Mouse (Mus musculus) hindbrain, embryonic 11.5 days (tissue): ENCODE measurements at regions not wholly inside any gene's neighbourhood (a gene's known extent, or its start where the extent isn't known, plus 50 kb on each side); places are given as distances from the start of the nearest gene placed in this dataset.

Experiments
- ATAC-seq: fragments of 200-750 bp; cut with Nextera tagmentation; 2 replicates; pipeline ENCODE4 v1.8.0; 2017; ENCODE audit warnings: mild to moderate bottlenecking, moderate TSS enrichment, moderate library complexity; ENCODE audit not compliant: low FRiP score
- DNase-seq: peaks from one replicate; pipeline ENCODE4 v3.0.0-alpha.2; 2015; ENCODE audit warnings: low spot score
- H3K27ac ChIP-seq: fragments of 300-500 bp; sonication (generic); 2 replicates; pipeline ENCODE4 v1.5.1; 2014; ENCODE audit warnings: mild to moderate bottlenecking, low read depth, low read length
- H3K27me3 ChIP-seq: fragments of 300-500 bp; sonication (generic); 2 replicates; pipeline ENCODE4 v1.6.1; 2014; ENCODE audit warnings: mild to moderate bottlenecking, low read length, moderate library complexity, mixed read lengths; ENCODE audit not compliant: control insufficient read depth, insufficient read depth
- H3K36me3 ChIP-seq: fragments of 300-500 bp; sonication (generic); 2 replicates; pipeline ENCODE4 v1.6.1; 2014; ENCODE audit warnings: mild to moderate bottlenecking, low read length, moderate library complexity, mixed read lengths; ENCODE audit not compliant: control insufficient read depth, insufficient read depth
- H3K4me1 ChIP-seq: fragments of 300-500 bp; sonication (generic); replicated peaks from 2 replicates; pipeline ENCODE4 v1.6.1; 2014; ENCODE audit warnings: low read length, mixed read lengths; ENCODE audit not compliant: control insufficient read depth, insufficient read depth
- H3K4me2 ChIP-seq: fragments of 300-500 bp; sonication (generic); replicated peaks from 2 replicates; pipeline ENCODE4 v1.6.1; 2014; ENCODE audit warnings: mild to moderate bottlenecking, low read depth, low read length
- H3K4me3 ChIP-seq: fragments of 300-500 bp; sonication (generic); 2 replicates; pipeline ENCODE4 v1.5.1; 2014; ENCODE audit warnings: low read depth, low read length
- H3K9ac ChIP-seq: fragments of 300-500 bp; sonication (generic); 2 replicates; pipeline ENCODE4 v1.6.1; 2014; ENCODE audit warnings: low read depth, low read length
- H3K9me3 ChIP-seq: fragments of 300-500 bp; sonication (generic); 2 replicates; pipeline ENCODE4 v1.6.1; 2016; ENCODE audit warnings: low read length; ENCODE audit not compliant: control insufficient read depth
- WGBS: fragments of 180-500 bp; shearing (Covaris S2); extraction: QIAGEN DNeasy Blood & Tissue Kit; methylation state at CpG from one replicate; pipeline ENCODE4 v1.1.7; 2014; 5-methylcytosine and 5-hydroxymethylcytosine counted together

- ATAC-seq (no peak), DNase-seq (no peak)
- H3K9ac ChIP-seq = peak overlapping the region; percentile 23; the same call in 1 of the 2 replicates
Observed at GRCm38 (mm10) chr2:93123829-93124228, 63.5 kb upstream of the Trp53i11 start.

GRCm38 (mm10) chr2:93120386-93120785 lies 67.0 kb upstream of the Trp53i11 start:
- WGBS = 84% methylated on average over 13 of the region's 13 CpGs
- DNase-seq (no peak), ATAC-seq (no peak)
- H3K4me2 ChIP-seq = no peak overlapping the region
- no peaks in the 10 kb centered on the region; the same call in 1 of the 2 replicates for H3K4me1 ChIP-seq
- H3K27me3 ChIP-seq = no peaks in the 10 kb centered on the region
- H3K27ac ChIP-seq = no peak overlapping the region
- H3K9ac ChIP-seq = no peak overlapping the region
- H3K9me3 ChIP-seq = no peaks in the 10 kb centered on the region
- H3K4me3 ChIP-seq = no peak overlapping the region
- H3K36me3 ChIP-seq = no peaks in the 10 kb centered on the region

More at GRCm38 (mm10) chr2:93123829-93124228, 63.5 kb upstream of the Trp53i11 start:
- no peaks in the 10 kb centered on the region for H3K27me3 ChIP-seq
- H3K36me3 ChIP-seq = no peaks in the 10 kb centered on the region
- no peak overlapping the region for H3K27ac ChIP-seq
- H3K4me2 ChIP-seq = no peak overlapping the region
- 76% methylated on average over 11 of the region's 11 CpGs for whole genome bisulfite sequencing
- no peaks in the 10 kb centered on the region; the same call in 1 of the 2 replicates for H3K4me1 ChIP-seq
- no peaks in the 10 kb centered on the region for H3K9me3 ChIP-seq
- H3K4me3 ChIP-seq = no peak overlapping the region

GRCm38 (mm10) chr2:93119001-93119400 lies 68.3 kb upstream of the Trp53i11 start:
- Histone ChIP-seq H3K36me3 (no peaks in the 10 kb centered on the region), H3K9me3 (no peaks in the 10 kb centered on the region), H3K9ac (no peak overlapping the region), H3K27ac (no peak overlapping the region), H3K4me1 (no peaks in the 10 kb centered on the region; the same call in 1 of the 2 replicates), H3K4me2 (no peak overlapping the region), H3K4me3 (no peak overlapping the region), H3K27me3 (no peaks in the 10 kb centered on the region)
- ATAC-seq (no peak), DNase-seq (no peak)
- WGBS = 80% methylated on average over 8 of the region's 8 CpGs

- Histone ChIP-seq H3K27ac (no peak overlapping the region), H3K4me3 (no peak overlapping the region), H3K4me1 (no peaks in the 10 kb centered on the region), H3K27me3 (no peaks in the 10 kb centered on the region), H3K36me3 (no peaks in the 10 kb centered on the region), H3K9ac (no peak overlapping the region), H3K9me3 (no peaks in the 10 kb centered on the region), H3K4me2 (no peak overlapping the region)
- no peak for ATAC-seq
- DNase-seq = no peak
- 48% methylated on average over 3 of the region's 3 CpGs for WGBS
Observed at GRCm38 (mm10) chr2:93115303-93115702, 69.3 kb upstream of the Prdm11 start.

DNA sequence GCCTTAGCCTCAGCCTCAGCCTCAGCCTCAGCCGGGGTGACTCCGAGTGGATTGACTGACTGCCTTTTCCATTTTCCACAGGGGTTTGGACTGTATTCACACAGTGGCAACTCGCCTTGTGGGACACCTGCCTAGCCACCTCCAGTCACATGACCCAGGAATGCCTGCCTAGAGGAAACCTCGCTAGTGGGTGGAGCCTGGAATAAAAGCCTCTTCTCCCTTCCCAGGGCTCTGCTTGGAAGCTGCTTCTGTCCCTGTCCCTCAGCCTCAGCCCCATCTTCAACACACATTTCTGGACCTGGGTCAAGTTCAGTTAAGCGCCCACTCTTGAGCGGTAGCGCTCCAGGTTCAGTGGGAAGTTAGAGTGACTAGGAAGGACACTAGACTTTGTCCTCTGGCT lies 68.0 kb upstream of the Prdm11 start:
- H3K27ac ChIP-seq = no peak overlapping the region

DNA sequence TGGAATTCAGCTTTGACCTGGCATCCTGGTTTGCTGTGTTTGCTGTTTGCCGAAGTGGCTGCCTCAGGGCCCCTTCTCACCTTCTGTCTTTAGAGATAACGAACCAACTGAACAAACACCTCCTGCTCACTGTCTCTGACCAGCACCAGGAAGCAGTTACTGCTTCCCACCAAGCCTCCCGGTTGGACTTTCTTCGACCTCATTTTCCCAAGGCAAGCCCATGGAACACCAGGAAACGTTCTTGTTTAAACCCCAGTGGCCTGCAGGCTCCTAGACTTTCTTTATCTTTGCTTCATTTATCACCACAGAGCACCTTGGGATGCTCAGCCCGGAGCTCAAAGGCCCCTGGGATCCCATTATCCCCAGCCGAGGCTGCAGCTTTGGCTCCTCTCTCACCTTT lies 66.4 kb upstream of the Prdm11 start:
- H3K9ac ChIP-seq = no peak overlapping the region
- WGBS = 51% methylated on average over 7 of the region's 7 CpGs
- H3K4me1 ChIP-seq = no peaks in the 10 kb centered on the region
- ATAC-seq = no peak
- no peaks in the 10 kb centered on the region for H3K36me3 ChIP-seq
- no peak overlapping the region for H3K4me2 ChIP-seq
- H3K9me3 ChIP-seq = no peaks in the 10 kb centered on the region
- no peaks in the 10 kb centered on the region for H3K27me3 ChIP-seq
- DNase-seq = no peak
- no peak overlapping the region for H3K27ac ChIP-seq
- no peak overlapping the region for H3K4me3 ChIP-seq

More for the DNA sequence above, 68.0 kb upstream of the Prdm11 start:
- Histone ChIP-seq H3K9ac (no peak overlapping the region), H3K4me1 (no peaks in the 10 kb centered on the region), H3K36me3 (no peaks in the 10 kb centered on the region), H3K27me3 (no peaks in the 10 kb centered on the region), H3K9me3 (no peaks in the 10 kb centered on the region), H3K4me3 (no peak overlapping the region), H3K4me2 (no peak overlapping the region)
- 78% methylated on average over 7 of the region's 7 CpGs for WGBS
- no peak for DNase-seq
- ATAC-seq = no peak

- ATAC-seq (no peak), DNase-seq (no peak)
- H3K4me3 ChIP-seq = no peak overlapping the region
- H3K27ac ChIP-seq = no peak overlapping the region
- 86% methylated on average over 5 of the region's 5 CpGs for WGBS
- H3K27me3 ChIP-seq = no peaks in the 10 kb centered on the region
- H3K9me3 ChIP-seq = no peaks in the 10 kb centered on the region
- H3K4me1 ChIP-seq = no peaks in the 10 kb centered on the region
- H3K4me2 ChIP-seq = no peak overlapping the region
- H3K36me3 ChIP-seq = no peaks in the 10 kb centered on the region
- no peak overlapping the region for H3K9ac ChIP-seq
Observed at GRCm38 (mm10) chr2:93110898-93111297, 64.9 kb upstream of the Prdm11 start.

- H3K27me3 ChIP-seq = no peaks in the 10 kb centered on the region
- no peak overlapping the region for H3K9ac ChIP-seq
- H3K4me3 ChIP-seq = no peak overlapping the region
- DNase-seq = no peak
- no peaks in the 10 kb centered on the region for H3K36me3 ChIP-seq
- 68% methylated on average over 6 of the region's 6 CpGs for WGBS
- H3K4me1 ChIP-seq = no peaks in the 10 kb centered on the region
- H3K27ac ChIP-seq = no peak overlapping the region
- no peaks in the 10 kb centered on the region for H3K9me3 ChIP-seq
- H3K4me2 ChIP-seq = no peak overlapping the region
- no peak for ATAC-seq
Observed at GRCm38 (mm10) chr2:93106581-93106980, 60.6 kb upstream of the Prdm11 start.

DNA sequence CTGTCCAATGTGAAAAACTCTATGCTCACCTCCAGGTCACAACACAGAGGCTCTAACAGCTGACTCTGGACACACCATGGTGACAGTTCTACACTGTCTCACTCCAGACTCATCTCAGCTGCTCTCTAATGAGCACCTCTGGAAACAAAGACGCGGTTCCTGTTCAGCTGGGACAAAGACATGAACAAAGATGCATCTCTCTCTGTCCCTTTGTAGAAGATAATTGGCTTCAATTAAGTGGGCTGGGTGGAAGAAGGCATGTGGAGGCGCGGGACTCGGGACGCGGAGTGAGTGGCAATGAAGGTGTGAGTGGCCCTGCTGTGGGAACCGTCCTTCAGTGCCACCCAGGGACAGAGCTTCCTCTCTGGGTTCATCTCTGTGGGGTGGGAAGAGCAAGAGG lies 56.0 kb upstream of the Prdm11 start:
- DNase-seq = no peak
- no peak overlapping the region for H3K27ac ChIP-seq
- no peaks in the 10 kb centered on the region for H3K27me3 ChIP-seq
- H3K4me2 ChIP-seq = no peak overlapping the region
- 78% methylated on average over 8 of the region's 8 CpGs for WGBS
- H3K9ac ChIP-seq = no peak overlapping the region
- H3K36me3 ChIP-seq = no peaks in the 10 kb centered on the region
- H3K9me3 ChIP-seq = no peaks in the 10 kb centered on the region
- no peak for ATAC-seq
- H3K4me1 ChIP-seq = no peaks in the 10 kb centered on the region
- no peak overlapping the region for H3K4me3 ChIP-seq
